Mouse (Mus musculus) liver, embryonic 14.5 days (tissue): Measurements from ENCODE around the gene Apobec3.

Experiments
- CTCF ChIP-seq: IDR thresholded peaks from 2 replicates; pipeline ENCODE4 v1.5.1; 2016; ENCODE audit warnings: antibody characterized with exemption, low read depth, control low read depth
- EP300 ChIP-seq: IDR thresholded peaks from 2 replicates; pipeline ENCODE4 v1.6.1; 2016; ENCODE audit warnings: antibody characterized with exemption, low read depth

GRCm38 (mm10) chr15:79942541-79942940, 51.1 kb downstream of the Apobec3 start:
- TF ChIP-seq CTCF (no peak), EP300 (no peak)
